Mouse (Mus musculus): Measurements from ENCODE around the gene Hgd.

GRCm38 (mm10) chr16:37584218-37585035, 4.5 kb downstream of the Hgd start:
- TF ChIP-seq HCFC1 (IDR thresholded peaks at IDR 0.05; ENCODE audit: borderline replicate concordance, insufficient read depth, low read length) (no peak), MAFK (IDR thresholded peaks at IDR 0.05; ENCODE audit: insufficient read depth, low read depth, low read length) (peak; percentile 10; the same call in 1 of the 2 replicates)

Measured in ES-E14 (cell line).